Mouse (Mus musculus): ENCODE results near the gene Amotl2. TPM values are rescaled to one million over a fixed set of nuclear protein-coding genes. Genes with fewer than 3 reads are reported as not detected.

Amotl2 gene
- polyA plus RNA-seq, 1 experiment, result 0.03 TPM

DNA sequence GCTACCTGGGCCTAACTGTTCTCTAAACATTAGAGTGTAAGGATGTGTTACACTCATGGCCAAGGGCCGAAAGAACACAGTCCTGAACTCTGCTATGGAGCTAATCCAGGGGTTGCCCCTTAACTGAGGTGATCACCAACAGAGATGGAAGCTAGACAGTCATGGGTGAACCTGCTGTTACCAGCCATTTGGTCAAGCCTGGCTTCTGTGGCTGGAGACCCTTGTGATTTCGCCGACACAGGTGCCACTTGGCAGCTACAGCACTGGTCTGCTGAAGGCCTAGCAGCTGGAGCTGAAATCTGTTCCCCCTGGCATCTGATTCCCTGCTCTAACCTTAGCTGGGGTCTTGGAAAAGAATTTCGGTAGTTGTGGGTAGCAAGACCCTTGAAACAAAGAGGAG, 6.3 kb downstream of the Amotl2 start:
- Histone ChIP-seq H3K36me3 (ENCODE audit: control insufficient read depth) (peaks cover 5% of the 10 kb centered on the region; the same call in 1 of the 2 replicates), H3K9me3 (ENCODE audit: control insufficient read depth, low read length) (no peaks in the 10 kb centered on the region), H3K27me3 (ENCODE audit: control insufficient read depth) (peaks cover 31% of the 10 kb centered on the region), H3K4me1 (ENCODE audit: control insufficient read depth) (0 out of 2 replicates have a peak, but pooled peaks cover 3% of the 10 kb centered on the region), H3K4me3 (replicated peaks) (no peak overlapping the region)
- TF ChIP-seq GATA1 (IDR thresholded peaks at IDR 0.05; ENCODE audit: low read length) (no peak), TAL1 (IDR thresholded peaks at IDR 0.05; ENCODE audit: low read length) (no peak)

GRCm38 (mm10) chr9:102723241-102723709, 6.8 kb downstream of the Amotl2 start:
- Histone ChIP-seq H3K4me3 (replicated peaks) (no peak overlapping the region), H3K9me3 (ENCODE audit: control insufficient read depth, low read length) (no peaks in the 10 kb centered on the region), H3K36me3 (ENCODE audit: control insufficient read depth) (peaks cover 5% of the 10 kb centered on the region; the same call in 1 of the 2 replicates), H3K4me1 (ENCODE audit: control insufficient read depth) (no peaks in the 10 kb centered on the region), H3K27me3 (ENCODE audit: control insufficient read depth) (peaks cover 26% of the 10 kb centered on the region)
- TF ChIP-seq TAL1 (IDR thresholded peaks at IDR 0.05; ENCODE audit: low read length) (no peak), GATA1 (IDR thresholded peaks at IDR 0.05; ENCODE audit: low read length) (no peak)

DNA sequence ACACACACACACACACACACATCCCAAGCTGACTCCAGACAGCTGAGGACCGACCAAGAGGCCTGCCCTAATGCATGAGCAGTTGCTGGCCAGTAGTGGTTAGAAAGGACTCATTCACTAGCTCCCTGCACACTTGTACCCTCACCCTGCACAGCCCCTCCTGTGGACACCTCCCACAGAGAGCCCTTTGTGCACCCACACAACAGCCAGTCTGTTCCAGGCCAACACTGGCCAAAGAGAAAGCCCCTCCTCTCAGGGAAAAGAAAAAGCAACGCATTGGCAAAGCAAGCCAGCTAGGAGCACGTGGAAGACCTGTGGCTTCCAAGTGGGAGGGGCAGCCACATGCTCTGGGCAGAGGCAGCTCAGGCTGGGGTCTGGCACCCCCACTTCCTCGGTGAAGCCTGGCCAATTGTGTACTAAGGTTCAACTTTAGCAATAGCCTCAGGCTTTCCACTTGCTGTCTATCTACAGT, 7.6 kb downstream of the Amotl2 start:
- H3K9me3 ChIP-seq (ENCODE audit: control insufficient read depth, low read length), result no peaks in the 10 kb centered on the region
- no peak overlapping the region for H3K4me3 ChIP-seq (replicated peaks)
- TF ChIP-seq TAL1 (IDR thresholded peaks at IDR 0.05; ENCODE audit: low read length) (no peak), GATA1 (IDR thresholded peaks at IDR 0.05; ENCODE audit: low read length) (no peak)
- peaks cover 19% of the 10 kb centered on the region for H3K27me3 ChIP-seq (ENCODE audit: control insufficient read depth)
- H3K4me1 ChIP-seq (ENCODE audit: control insufficient read depth), result no peaks in the 10 kb centered on the region
- H3K36me3 ChIP-seq (ENCODE audit: control insufficient read depth), result peaks cover 5% of the 10 kb centered on the region; the same call in 1 of the 2 replicates

DNA sequence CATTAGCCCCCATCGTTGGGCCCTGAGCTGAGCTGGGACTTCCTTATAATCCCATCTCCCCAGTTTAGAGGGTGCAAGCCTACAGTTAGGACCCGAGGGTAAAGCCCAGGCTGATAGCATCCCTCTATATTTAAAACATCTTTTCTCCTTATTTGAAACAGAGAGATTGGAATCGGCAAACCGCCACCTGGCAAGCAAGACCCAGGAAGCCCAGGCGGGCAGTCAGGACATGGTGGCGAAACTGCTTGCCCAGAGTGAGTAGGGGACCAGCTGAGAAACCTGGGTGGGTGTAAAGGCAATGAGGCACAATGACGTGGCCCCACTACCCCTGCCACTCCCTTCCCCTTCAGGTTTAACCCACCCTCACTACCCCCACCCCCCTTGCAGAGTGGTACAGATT, 8.5 kb downstream of the Amotl2 start:
- TF ChIP-seq TAL1 (IDR thresholded peaks at IDR 0.05; ENCODE audit: low read length) (no peak), GATA1 (IDR thresholded peaks at IDR 0.05; ENCODE audit: low read length) (no peak)
- Histone ChIP-seq H3K4me3 (replicated peaks) (no peak overlapping the region), H3K36me3 (ENCODE audit: control insufficient read depth) (peaks cover 9% of the 10 kb centered on the region; the same call in 1 of the 2 replicates), H3K9me3 (ENCODE audit: control insufficient read depth, low read length) (no peaks in the 10 kb centered on the region), H3K27me3 (ENCODE audit: control insufficient read depth) (peaks cover 10% of the 10 kb centered on the region), H3K4me1 (ENCODE audit: control insufficient read depth) (no peaks in the 10 kb centered on the region)

GRCm38 (mm10) chr9:102725958-102726654, 9.6 kb downstream of the Amotl2 start:
- Histone ChIP-seq H3K27me3 (ENCODE audit: control insufficient read depth) (no peaks in the 10 kb centered on the region; the same call in 1 of the 2 replicates), H3K4me3 (replicated peaks) (no peak overlapping the region), H3K9me3 (ENCODE audit: control insufficient read depth, low read length) (no peaks in the 10 kb centered on the region), H3K36me3 (ENCODE audit: control insufficient read depth) (peaks cover 13% of the 10 kb centered on the region; the same call in 1 of the 2 replicates), H3K4me1 (ENCODE audit: control insufficient read depth) (no peaks in the 10 kb centered on the region)
- TF ChIP-seq GATA1 (IDR thresholded peaks at IDR 0.05; ENCODE audit: low read length) (no peak), TAL1 (IDR thresholded peaks at IDR 0.05; ENCODE audit: low read length) (no peak)

GRCm38 (mm10) chr9:102726811-102727210, 10.3 kb downstream of the Amotl2 start:
- Histone ChIP-seq H3K36me3 (ENCODE audit: control insufficient read depth) (peaks cover 14% of the 10 kb centered on the region; the same call in 1 of the 2 replicates), H3K4me1 (ENCODE audit: control insufficient read depth) (no peaks in the 10 kb centered on the region), H3K9me3 (ENCODE audit: control insufficient read depth, low read length) (no peaks in the 10 kb centered on the region), H3K4me3 (replicated peaks) (no peak overlapping the region), H3K27me3 (ENCODE audit: control insufficient read depth) (no peaks in the 10 kb centered on the region; the same call in 1 of the 2 replicates)
- TF ChIP-seq GATA1 (IDR thresholded peaks at IDR 0.05; ENCODE audit: low read length), result no peak
- TF ChIP-seq TAL1 (IDR thresholded peaks at IDR 0.05; ENCODE audit: low read length), result no peak

GRCm38 (mm10) chr9:102727662-102728468, 11.4 kb downstream of the Amotl2 start:
- H3K27me3 ChIP-seq (ENCODE audit: control insufficient read depth), result no peaks in the 10 kb centered on the region; the same call in 1 of the 2 replicates
- TF ChIP-seq TAL1 (IDR thresholded peaks at IDR 0.05; ENCODE audit: low read length), result no peak
- no peak for TF ChIP-seq GATA1 (IDR thresholded peaks at IDR 0.05; ENCODE audit: low read length)
- H3K36me3 ChIP-seq (ENCODE audit: control insufficient read depth), result peaks cover 15% of the 10 kb centered on the region; the same call in 1 of the 2 replicates
- no peaks in the 10 kb centered on the region for H3K9me3 ChIP-seq (ENCODE audit: control insufficient read depth, low read length)
- H3K4me3 ChIP-seq (replicated peaks), result no peak overlapping the region
- no peaks in the 10 kb centered on the region for H3K4me1 ChIP-seq (ENCODE audit: control insufficient read depth)

- no peaks in the 10 kb centered on the region for H3K9me3 ChIP-seq (ENCODE audit: control insufficient read depth, low read length)
- no peak for TF ChIP-seq TAL1 (IDR thresholded peaks at IDR 0.05; ENCODE audit: low read length)
- H3K27me3 ChIP-seq (ENCODE audit: control insufficient read depth), result no peaks in the 10 kb centered on the region; the same call in 1 of the 2 replicates
- H3K36me3 ChIP-seq (ENCODE audit: control insufficient read depth), result peaks cover 15% of the 10 kb centered on the region; the same call in 1 of the 2 replicates
- H3K4me1 ChIP-seq (ENCODE audit: control insufficient read depth), result no peaks in the 10 kb centered on the region
- H3K4me3 ChIP-seq (replicated peaks), result no peak overlapping the region
These were observed 11.9 kb downstream of the Amotl2 start for GRCm38 (mm10) chr9:102728469-102728747.
